Mouse (Mus musculus): ENCODE results near the gene Morf4l1.
"Not testable (repeated sequence)": the region's sequence is repeated elsewhere in the genome, so short reads cannot be mapped to it uniquely, and the experiment has no call there.

Gene Morf4l1

GRCm38 (mm10) chr9:90060932-90061331 is 53.6 kb downstream of the Morf4l1 start:
- not testable (repeated sequence) for DNase-seq (ENCODE audit: low spot score in 2 of 2)

- no peak for DNase-seq (ENCODE audit: low spot score in 2 of 2)
These were observed 54.0 kb downstream of the Morf4l1 start for GRCm38 (mm10) chr9:90060574-90060875.

GRCm38 (mm10) chr9:90059828-90060573 is 54.6 kb downstream of the Morf4l1 start:
- DNase-seq (ENCODE audit: low spot score in 2 of 2), result no peak

- no peak for DNase-seq (ENCODE audit: low spot score in 2 of 2)
These were observed 57.9 kb downstream of the Morf4l1 start for GRCm38 (mm10) chr9:90056716-90057115.

- DNase-seq (ENCODE audit: low spot score in 2 of 2), result no peak
These were observed 58.7 kb downstream of the Morf4l1 start for GRCm38 (mm10) chr9:90055911-90056310.

- DNase-seq (ENCODE audit: low spot score in 2 of 2), result no peak
These were observed 59.2 kb downstream of the Morf4l1 start for GRCm38 (mm10) chr9:90055409-90055808.

- DNase-seq (ENCODE audit: low spot score in 2 of 2), result no peak
These were observed 60.0 kb downstream of the Morf4l1 start for GRCm38 (mm10) chr9:90054371-90055145.

GRCm38 (mm10) chr9:90053852-90054251 is 60.7 kb downstream of the Morf4l1 start, which contains the start of gene Ctsh:
Ctsh (plus strand) TSS chr9:90054152.
- DNase-seq (ENCODE audit: low spot score in 2 of 2), result no peak

- DNase-seq (ENCODE audit: low spot score in 2 of 2), result no peak
These were observed 66.5 kb downstream of the Morf4l1 start for GRCm38 (mm10) chr9:90047937-90048627.

- DNase-seq (ENCODE audit: low spot score in 2 of 2), result no peak
These were observed 69.4 kb downstream of the Morf4l1 start for GRCm38 (mm10) chr9:90045191-90045590.

- not testable (repeated sequence) for DNase-seq (ENCODE audit: low spot score in 2 of 2)
These were observed 71.7 kb downstream of the Morf4l1 start for GRCm38 (mm10) chr9:90042906-90043305.
